Mouse (Mus musculus): ENCODE results near the gene Pde4b. TPM values are rescaled to one million over a fixed set of nuclear protein-coding genes. Genes with fewer than 3 reads are reported as not detected.

Pde4b gene
- polyA plus RNA-seq, 1 experiment from 2014 or later: 5.6 TPM

- Histone ChIP-seq H3K27ac (replicated peaks) (no peak overlapping the region), H3K4me3 (no peak overlapping the region), H3K27me3 (ENCODE audit: low read depth, poor library complexity, severe bottlenecking) (no peaks in the 10 kb centered on the region), H3K36me3 (no peaks in the 10 kb centered on the region), H3K4me1 (peaks cover 7% of the 10 kb centered on the region; the same call in 1 of the 2 replicates), H3K9me3 (replicated peaks) (no peaks in the 10 kb centered on the region)
- no peak for DNase-seq (ENCODE audit: low spot score)
- 84% methylated on average over 8 of the region's 8 CpGs for WGBS
Measured at GRCm38 (mm10) chr4:102635944-102636343, 548.6 kb downstream of the Pde4b start.

GRCm38 (mm10) chr4:102637348-102637910, 550.1 kb downstream of the Pde4b start:
- 89% methylated on average over 4 of the region's 4 CpGs for WGBS
- Histone ChIP-seq H3K9me3 (replicated peaks) (no peaks in the 10 kb centered on the region), H3K27me3 (ENCODE audit: low read depth, poor library complexity, severe bottlenecking) (no peaks in the 10 kb centered on the region), H3K27ac (replicated peaks) (no peak overlapping the region), H3K4me1 (0 out of 2 replicates have a peak, but pooled peaks cover 7% of the 10 kb centered on the region), H3K36me3 (no peaks in the 10 kb centered on the region), H3K4me3 (no peak overlapping the region)
- DNase-seq (ENCODE audit: low spot score): no peak

GRCm38 (mm10) chr4:102640942-102641341, 553.6 kb downstream of the Pde4b start:
- no peak for DNase-seq (ENCODE audit: low spot score)
- no peaks in the 10 kb centered on the region for H3K4me1 ChIP-seq
- H3K4me3 ChIP-seq: no peak overlapping the region
- H3K36me3 ChIP-seq: no peaks in the 10 kb centered on the region
- H3K27me3 ChIP-seq (ENCODE audit: low read depth, poor library complexity, severe bottlenecking): no peaks in the 10 kb centered on the region
- WGBS: 92% methylated on average over 4 of the region's 4 CpGs
- no peak overlapping the region for H3K27ac ChIP-seq (replicated peaks)
- no peaks in the 10 kb centered on the region for H3K9me3 ChIP-seq (replicated peaks)

GRCm38 (mm10) chr4:102644062-102644461, 556.7 kb downstream of the Pde4b start:
- Histone ChIP-seq H3K36me3 (no peaks in the 10 kb centered on the region), H3K9me3 (replicated peaks) (no peaks in the 10 kb centered on the region), H3K4me3 (no peak overlapping the region), H3K27ac (replicated peaks) (no peak overlapping the region), H3K27me3 (ENCODE audit: low read depth, poor library complexity, severe bottlenecking) (no peaks in the 10 kb centered on the region), H3K4me1 (no peaks in the 10 kb centered on the region)
- WGBS: 87% methylated on average over 6 of the region's 6 CpGs
- no peak for DNase-seq (ENCODE audit: low spot score)

GRCm38 (mm10) chr4:102647056-102647455, 559.7 kb downstream of the Pde4b start:
- Histone ChIP-seq H3K4me3 (no peak overlapping the region), H3K27ac (replicated peaks) (no peak overlapping the region), H3K36me3 (no peaks in the 10 kb centered on the region), H3K27me3 (ENCODE audit: low read depth, poor library complexity, severe bottlenecking) (no peaks in the 10 kb centered on the region), H3K9me3 (replicated peaks) (no peaks in the 10 kb centered on the region), H3K4me1 (no peaks in the 10 kb centered on the region)
- no peak for DNase-seq (ENCODE audit: low spot score)
- WGBS: 79% methylated on average over 2 of the region's 2 CpGs

- 86% methylated on average over 7 of the region's 7 CpGs for WGBS
Measured at GRCm38 (mm10) chr4:102655331-102655730, 568.0 kb downstream of the Pde4b start.

GRCm38 (mm10) chr4:102656494-102657036, 569.2 kb downstream of the Pde4b start:
- peak; percentile 27 for DNase-seq (ENCODE audit: low spot score)
- no peaks in the 10 kb centered on the region for H3K4me1 ChIP-seq
- H3K36me3 ChIP-seq: no peaks in the 10 kb centered on the region
- H3K27me3 ChIP-seq (ENCODE audit: low read depth, poor library complexity, severe bottlenecking): no peaks in the 10 kb centered on the region
- no peak overlapping the region for H3K4me3 ChIP-seq
- 22% methylated on average over 3 of the region's 3 CpGs for WGBS
- no peak overlapping the region for H3K27ac ChIP-seq (replicated peaks)
- H3K9me3 ChIP-seq (replicated peaks): no peaks in the 10 kb centered on the region

More at GRCm38 (mm10) chr4:102655331-102655730, 568.0 kb downstream of the Pde4b start:
- Histone ChIP-seq H3K4me3 (no peak overlapping the region), H3K36me3 (no peaks in the 10 kb centered on the region), H3K9me3 (replicated peaks) (no peaks in the 10 kb centered on the region), H3K27ac (replicated peaks) (no peak overlapping the region), H3K27me3 (ENCODE audit: low read depth, poor library complexity, severe bottlenecking) (no peaks in the 10 kb centered on the region), H3K4me1 (no peaks in the 10 kb centered on the region)
- no peak for DNase-seq (ENCODE audit: low spot score)

Other genes starting within 250 kb of the Pde4b start
- gene B020004J07Rik, start 243.5 kb upstream of the Pde4b start, polyA plus RNA-seq (2016; fragmentation: Nextera tagmentation; extraction: Ambion mirVana): not detected in 2 replicates
- gene C130073F10Rik, start 193.8 kb upstream of the Pde4b start, polyA plus RNA-seq (2016; fragmentation: Nextera tagmentation; extraction: Ambion mirVana): not detected in 2 replicates
- gene Gm12800, start 178.4 kb upstream of the Pde4b start, polyA plus RNA-seq (2016; fragmentation: Nextera tagmentation; extraction: Ambion mirVana): not detected in 2 replicates
- not detected in 2 replicates for gene Gm12794, start 147.1 kb upstream of the Pde4b start, polyA plus RNA-seq (2016; fragmentation: Nextera tagmentation; extraction: Ambion mirVana)
- gene Gm12790, start 106.5 kb upstream of the Pde4b start, polyA plus RNA-seq (2016; fragmentation: Nextera tagmentation; extraction: Ambion mirVana): not detected in 2 replicates
- not detected in 2 replicates for gene Gm12789, start 100.9 kb upstream of the Pde4b start, polyA plus RNA-seq (2016; fragmentation: Nextera tagmentation; extraction: Ambion mirVana)